Mouse (Mus musculus): Measurements from ENCODE around the gene Svs4. TPM values are rescaled to one million over a fixed set of nuclear protein-coding genes. Genes with fewer than 3 reads are reported as not detected.
"Not testable (repeated sequence)": the region's sequence is repeated elsewhere in the genome, so short reads cannot be mapped to it uniquely, and the experiment has no call there.

The Svs4 gene
- polyA plus RNA-seq (2015; fragmentation: Nextera tagmentation; extraction: Ambion mirVana), result not detected in 2 replicates

- H3K4me1 ChIP-seq (replicated peaks), result no peaks in the 10 kb centered on the region
- H3K9me3 ChIP-seq, result no peaks in the 10 kb centered on the region
- H3K36me3 ChIP-seq, result no peaks in the 10 kb centered on the region
- no peak within 1 kb of the TSS for H3K4me2 ChIP-seq
- no peak for ATAC-seq (ENCODE audit: low FRiP score, low read depth)
- no peak within 1 kb of the TSS for H3K4me3 ChIP-seq
- H3K9ac ChIP-seq, result no peak within 1 kb of the TSS
- no peak within 1 kb of the TSS for H3K27ac ChIP-seq (replicated peaks)
- 92% methylated on average over 4 of the region's 4 CpGs for WGBS
- no peaks in the 10 kb centered on the region for H3K27me3 ChIP-seq
Measured at GRCm38 (mm10) chr2:164278359-164278758, at the start of gene Svs4. Gene Svs4 (minus strand): TSS chr2:164278459.

- Histone ChIP-seq H3K36me3 (no peaks in the 10 kb centered on the region), H3K9me3 (no peaks in the 10 kb centered on the region), H3K4me3 (no peak overlapping the region), H3K27me3 (no peaks in the 10 kb centered on the region), H3K9ac (no peak overlapping the region), H3K4me2 (no peak overlapping the region), H3K27ac (replicated peaks) (no peak overlapping the region), H3K4me1 (replicated peaks) (no peaks in the 10 kb centered on the region)
- ATAC-seq (ENCODE audit: low FRiP score, low read depth), result no peak
- 88% methylated on average over 6 of the region's 6 CpGs for WGBS
Measured at GRCm38 (mm10) chr2:164320983-164321382, 42.7 kb upstream of the Svs4 start.

GRCm38 (mm10) chr2:164316451-164316850 is 38.2 kb upstream of the Svs4 start, which contains the start of gene Svs6:
Gene Svs6 (plus strand): TSS chr2:164316751.
- ATAC-seq (ENCODE audit: low FRiP score, low read depth); H3K27me3 ChIP-seq; H3K36me3 ChIP-seq; H3K27ac ChIP-seq (replicated peaks); H3K4me1 ChIP-seq (replicated peaks); H3K4me2 ChIP-seq; H3K4me3 ChIP-seq; H3K9ac ChIP-seq; H3K9me3 ChIP-seq: not testable (repeated sequence)
- WGBS, result 85% methylated on average over 1 of the region's 1 CpGs

- not testable (repeated sequence) for ATAC-seq (ENCODE audit: low FRiP score, low read depth); H3K27me3 ChIP-seq
Measured at GRCm38 (mm10) chr2:164315460-164315859, 37.2 kb upstream of the Svs4 start.

GRCm38 (mm10) chr2:164312599-164312998 is 34.3 kb upstream of the Svs4 start:
- ATAC-seq (ENCODE audit: low FRiP score, low read depth), result no peak
- H3K36me3 ChIP-seq, result no peaks in the 10 kb centered on the region

More at GRCm38 (mm10) chr2:164315460-164315859, 37.2 kb upstream of the Svs4 start:
- not testable (repeated sequence) for H3K4me3 ChIP-seq; H3K36me3 ChIP-seq; H3K9ac ChIP-seq; H3K27ac ChIP-seq (replicated peaks); H3K4me2 ChIP-seq; H3K4me1 ChIP-seq (replicated peaks); H3K9me3 ChIP-seq

GRCm38 (mm10) chr2:164288968-164289367 is 10.7 kb upstream of the Svs4 start, which contains the start of gene Svs3a:
Gene Svs3a (plus strand): TSS chr2:164289268.
- WGBS, result 76% methylated on average over 1 of the region's 1 CpGs
- not testable (repeated sequence) for H3K36me3 ChIP-seq; H3K9ac ChIP-seq; ATAC-seq (ENCODE audit: low FRiP score, low read depth); H3K4me3 ChIP-seq; H3K27ac ChIP-seq (replicated peaks); H3K9me3 ChIP-seq; H3K4me2 ChIP-seq; H3K4me1 ChIP-seq (replicated peaks); H3K27me3 ChIP-seq

More at GRCm38 (mm10) chr2:164312599-164312998, 34.3 kb upstream of the Svs4 start:
- no peaks in the 10 kb centered on the region for H3K27me3 ChIP-seq
- 87% methylated on average over 5 of the region's 5 CpGs for WGBS
- H3K9me3 ChIP-seq, result no peaks in the 10 kb centered on the region
- H3K4me2 ChIP-seq, result no peak overlapping the region
- H3K4me3 ChIP-seq, result no peak overlapping the region
- no peak overlapping the region for H3K27ac ChIP-seq (replicated peaks)
- H3K4me1 ChIP-seq (replicated peaks), result no peaks in the 10 kb centered on the region
- no peak overlapping the region for H3K9ac ChIP-seq

- not testable (repeated sequence) for ATAC-seq (ENCODE audit: low FRiP score, low read depth); H3K9me3 ChIP-seq; H3K4me2 ChIP-seq; H3K27ac ChIP-seq (replicated peaks); H3K4me3 ChIP-seq; H3K27me3 ChIP-seq; H3K9ac ChIP-seq; H3K4me1 ChIP-seq (replicated peaks); H3K36me3 ChIP-seq
- WGBS, result 78% methylated on average over 1 of the region's 1 CpGs
Measured at GRCm38 (mm10) chr2:164256540-164256939, 21.7 kb downstream of the Svs4 start, which contains the start of gene Svs3b. Gene Svs3b (minus strand): TSS chr2:164256640.

GRCm38 (mm10) chr2:164238366-164238765 is 39.9 kb downstream of the Svs4 start, which contains the start of gene Svs2:
Gene Svs2 (minus strand): TSS chr2:164238466.
- H3K4me1 ChIP-seq (replicated peaks), result no peaks in the 10 kb centered on the region
- no peak within 1 kb of the TSS for H3K4me3 ChIP-seq
- no peak within 1 kb of the TSS for H3K9ac ChIP-seq
- no peaks in the 10 kb centered on the region for H3K36me3 ChIP-seq
- H3K9me3 ChIP-seq, result no peaks in the 10 kb centered on the region
- no peaks in the 10 kb centered on the region for H3K27me3 ChIP-seq
- no peak within 1 kb of the TSS for H3K4me2 ChIP-seq
- ATAC-seq (ENCODE audit: low FRiP score, low read depth), result no peak
- H3K27ac ChIP-seq (replicated peaks), result no peak within 1 kb of the TSS
- WGBS, result 83% methylated on average over 3 of the region's 3 CpGs

GRCm38 (mm10) chr2:164232671-164233070 is 45.6 kb downstream of the Svs4 start:
- Histone ChIP-seq H3K4me2 (no peak overlapping the region), H3K4me3 (no peak overlapping the region), H3K9me3 (no peaks in the 10 kb centered on the region), H3K4me1 (replicated peaks) (no peaks in the 10 kb centered on the region), H3K36me3 (no peaks in the 10 kb centered on the region), H3K27ac (replicated peaks) (no peak overlapping the region), H3K27me3 (no peaks in the 10 kb centered on the region), H3K9ac (no peak overlapping the region)
- ATAC-seq (ENCODE audit: low FRiP score, low read depth), result no peak
- 92% methylated on average over 8 of the region's 8 CpGs for WGBS

- H3K36me3 ChIP-seq, result no peaks in the 10 kb centered on the region
- H3K9ac ChIP-seq, result no peak overlapping the region
- H3K9me3 ChIP-seq, result no peaks in the 10 kb centered on the region
- H3K4me2 ChIP-seq, result no peak overlapping the region
- H3K27ac ChIP-seq (replicated peaks), result no peak overlapping the region
- no peak overlapping the region for H3K4me3 ChIP-seq
- no peaks in the 10 kb centered on the region for H3K4me1 ChIP-seq (replicated peaks)
- H3K27me3 ChIP-seq, result no peaks in the 10 kb centered on the region
- no peak for ATAC-seq (ENCODE audit: low FRiP score, low read depth)
- WGBS, result 88% methylated on average over 8 of the region's 8 CpGs
Measured at GRCm38 (mm10) chr2:164228361-164229070, 49.7 kb downstream of the Svs4 start.
